Mouse (Mus musculus) monocyte, adult 2 months (primary cell): Measurements from ENCODE around the gene Krba1.

Experiments used
- DNase-seq, 2 experiments: peaks; one replicate each; pipeline ENCODE4 v3.0.0; 2022; ENCODE audit warnings: low spot score in 2 of 2, low read depth in 1 of 2

Gene Krba1

DNA sequence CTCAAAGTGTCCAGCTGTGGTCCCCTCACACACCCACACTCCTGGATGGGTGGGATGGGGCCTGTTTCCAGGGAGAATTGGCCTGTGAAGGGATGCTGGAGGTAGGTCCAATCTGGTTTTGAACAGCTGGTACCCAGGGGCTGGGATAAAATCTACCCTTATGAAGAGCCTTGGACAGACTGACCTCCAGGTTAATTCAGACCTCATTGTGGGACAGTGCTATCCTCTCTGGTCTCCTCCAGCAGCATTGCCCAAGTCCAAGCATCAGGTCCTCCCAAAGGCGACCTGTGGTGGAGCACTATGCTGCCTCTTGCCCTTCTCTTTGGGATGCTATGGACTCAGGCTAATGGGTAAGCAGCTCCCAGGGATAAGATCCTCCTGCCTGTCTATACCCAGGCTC lies 52.5 kb downstream of the Krba1 start, which contains the start of gene Sspo:
Sspo (plus strand) TSS at position 301 of the 400 bp plus-strand sequence.
- DNase-seq = no peak

DNA sequence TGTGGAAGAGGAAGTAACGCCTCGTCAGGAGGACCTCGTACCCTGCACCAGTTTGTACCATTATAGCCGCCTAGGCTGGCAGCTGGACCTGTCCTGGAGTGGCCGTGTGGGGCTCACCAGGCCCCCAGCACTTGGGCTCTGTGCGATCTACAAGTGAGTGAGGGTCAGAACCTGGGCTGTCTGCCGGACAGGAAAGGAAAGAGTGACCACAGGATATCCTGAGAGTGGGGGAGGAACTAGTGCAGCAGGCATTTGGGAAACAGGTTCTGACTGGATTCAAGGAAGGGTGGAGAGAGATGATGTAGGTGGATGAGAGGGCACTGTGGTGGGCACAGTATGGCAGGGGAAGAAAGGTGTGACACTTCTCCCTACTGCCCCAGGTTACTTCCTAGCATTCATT lies 53.1 kb downstream of the Krba1 start:
- DNase-seq = no peak

DNA sequence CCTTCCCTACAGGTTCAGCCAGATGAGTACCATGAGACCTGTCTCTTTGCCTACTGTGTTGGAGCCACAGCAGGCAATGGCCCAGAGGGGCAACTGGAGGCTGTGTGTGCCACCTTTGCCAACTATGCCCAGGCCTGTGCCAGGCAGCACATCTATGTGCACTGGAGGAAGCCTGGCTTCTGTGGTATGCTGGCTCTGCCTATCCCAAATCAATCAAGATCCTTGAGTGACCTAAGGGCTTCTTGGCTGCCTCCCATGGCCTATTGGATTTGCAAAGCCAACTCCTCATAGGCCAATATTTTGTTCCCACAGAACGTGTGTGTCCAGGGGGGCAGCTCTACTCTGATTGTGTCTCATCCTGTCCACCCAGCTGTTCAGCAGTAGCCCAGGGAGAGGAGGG lies 56.8 kb downstream of the Krba1 start:
- no peak for DNase-seq

DNA sequence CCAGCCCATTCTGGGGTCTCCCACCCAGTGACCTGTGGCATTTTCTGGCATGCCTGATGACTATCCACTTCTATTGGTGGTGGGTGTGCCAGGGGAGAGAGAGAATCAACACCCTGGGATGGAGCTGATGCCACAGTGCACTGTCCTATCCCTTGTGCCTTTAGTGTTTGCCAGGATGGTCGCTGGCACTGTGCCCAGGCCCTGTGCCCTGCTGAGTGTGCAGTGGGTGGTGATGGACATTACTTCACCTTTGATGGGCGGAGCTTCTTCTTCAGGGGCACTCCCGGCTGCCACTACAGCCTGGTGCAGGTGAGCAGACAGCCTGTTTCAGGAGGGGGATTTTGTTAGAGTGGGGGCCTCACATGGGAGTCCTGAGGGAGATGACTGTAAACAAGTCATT lies 57.4 kb downstream of the Krba1 start:
- no peak for DNase-seq

DNA sequence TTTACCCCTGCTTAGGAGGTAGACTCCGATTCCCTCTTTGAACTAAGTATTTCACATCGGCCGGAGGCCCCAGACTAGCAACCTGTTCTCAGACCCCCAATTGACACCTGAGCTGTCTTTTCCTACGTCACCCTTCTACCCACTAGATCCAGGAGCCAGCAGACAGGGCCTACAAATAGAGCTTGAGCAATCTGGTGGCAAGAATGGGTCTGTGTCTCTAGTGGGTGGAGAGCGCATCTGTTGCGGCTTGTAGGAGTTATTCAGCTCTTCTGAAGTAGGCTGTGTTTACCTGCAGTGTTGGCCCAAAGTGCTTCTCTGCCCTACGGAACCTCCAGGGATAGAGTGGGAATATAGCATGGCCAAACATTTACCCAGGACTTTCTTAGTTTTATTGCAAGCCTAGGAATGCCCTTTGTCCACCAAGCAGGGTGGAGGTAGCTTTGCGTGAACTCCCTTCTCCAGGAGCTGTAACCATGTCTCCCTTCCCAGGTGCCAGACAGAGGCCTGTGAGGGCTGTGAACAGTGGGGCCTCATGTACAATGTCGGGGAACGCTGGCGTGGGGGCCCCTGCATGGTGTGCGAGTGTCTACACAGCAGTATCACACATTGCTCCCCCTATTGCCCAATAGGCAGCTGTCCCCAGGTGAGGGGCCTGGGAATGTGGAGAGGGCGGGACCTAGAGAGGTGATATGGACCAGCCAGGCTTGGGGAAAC lies 69.7 kb downstream of the Krba1 start:
- no peak for DNase-seq

DNA sequence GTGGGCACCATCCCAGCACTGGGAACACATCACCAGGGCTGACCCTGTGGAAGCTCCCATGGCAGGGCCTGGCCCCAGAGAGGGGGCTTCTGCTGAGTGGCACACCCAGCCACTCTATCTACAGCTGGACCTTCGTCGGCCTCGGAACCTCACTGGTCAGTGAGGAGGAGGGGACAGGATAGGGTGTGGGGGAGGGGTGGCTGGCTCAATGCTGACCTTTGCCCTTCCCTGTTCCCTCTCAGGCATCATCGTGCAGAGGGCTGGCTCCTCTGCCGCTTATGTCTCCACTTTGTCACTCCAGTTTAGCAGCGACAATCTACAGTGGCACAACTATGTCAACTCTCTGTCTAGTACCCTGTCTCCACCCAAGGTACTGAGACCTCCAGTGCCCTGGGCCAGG lies 71.3 kb downstream of the Krba1 start:
- no peak for DNase-seq

DNA sequence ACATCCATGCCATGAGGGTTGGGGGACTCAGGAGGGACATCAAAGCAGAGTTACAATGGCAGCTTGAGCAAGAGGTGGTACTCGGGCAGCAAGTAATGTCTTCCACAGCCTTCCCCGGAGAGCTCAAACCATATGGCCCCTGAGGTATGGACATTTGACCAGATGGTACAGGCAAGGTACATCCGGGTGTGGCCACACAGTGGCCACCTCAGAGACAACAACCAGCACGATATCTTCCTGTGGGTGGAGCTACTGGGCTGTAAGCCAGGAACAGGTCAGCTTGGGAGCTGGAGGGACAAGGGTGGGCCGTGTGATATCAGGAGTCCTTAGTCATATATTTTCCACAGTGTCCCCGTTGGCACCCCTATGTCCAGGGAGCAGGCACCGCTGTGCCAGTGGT lies 72.1 kb downstream of the Krba1 start:
- no peak for DNase-seq
